Mouse (Mus musculus): Measurements from ENCODE around the gene Rbfox3.

Rbfox3 gene

GRCm38 (mm10) chr11:118911307-118912070 is at the start of gene Rbfox3:
Gene Rbfox3, minus strand, starts transcription at chr11:118911597.
- DNase-seq = peak; percentile 39 to 43

GRCm38 (mm10) chr11:118960649-118961048 is 49.3 kb upstream of the Rbfox3 start:
- DNase-seq = no peak

GRCm38 (mm10) chr11:118957070-118957471 is 45.7 kb upstream of the Rbfox3 start:
- DNase-seq = peak; percentile 18 to 40

- DNase-seq = no peak
These were observed 43.6 kb upstream of the Rbfox3 start for GRCm38 (mm10) chr11:118955016-118955415.

- DNase-seq = no peak
These were observed 34.5 kb upstream of the Rbfox3 start for GRCm38 (mm10) chr11:118945868-118946267.

- no peak for DNase-seq
These were observed 29.9 kb upstream of the Rbfox3 start for GRCm38 (mm10) chr11:118941268-118941667.

- DNase-seq = no peak
These were observed 29.1 kb upstream of the Rbfox3 start for GRCm38 (mm10) chr11:118940539-118940938.

GRCm38 (mm10) chr11:118939731-118940130 is 28.3 kb upstream of the Rbfox3 start:
- DNase-seq = no peak

- no peak for DNase-seq
These were observed 23.5 kb upstream of the Rbfox3 start for GRCm38 (mm10) chr11:118934925-118935324.

GRCm38 (mm10) chr11:118927081-118927480 is 15.7 kb upstream of the Rbfox3 start:
- peak; percentile 72 to 74 for DNase-seq

- no peak for DNase-seq
These were observed 10.5 kb upstream of the Rbfox3 start for GRCm38 (mm10) chr11:118921852-118922251.

GRCm38 (mm10) chr11:118916423-118917030 is 5.1 kb upstream of the Rbfox3 start:
- no peak for DNase-seq

GRCm38 (mm10) chr11:118915888-118916287 is 4.5 kb upstream of the Rbfox3 start:
- no peak for DNase-seq

GRCm38 (mm10) chr11:118912686-118913085 is 1.3 kb upstream of the Rbfox3 start:
- no peak for DNase-seq

- no peak for DNase-seq
These were observed 641 bp downstream of the Rbfox3 start for GRCm38 (mm10) chr11:118910756-118911155.

- DNase-seq = no peak
These were observed 1.6 kb downstream of the Rbfox3 start for GRCm38 (mm10) chr11:118909814-118910201.

GRCm38 (mm10) chr11:118908981-118909813 is 2.2 kb downstream of the Rbfox3 start:
- peak in 1 of 2 experiments; percentile 18 for DNase-seq

- DNase-seq = no peak
These were observed 2.9 kb downstream of the Rbfox3 start for GRCm38 (mm10) chr11:118908431-118908980.

GRCm38 (mm10) chr11:118907471-118908401 is 3.7 kb downstream of the Rbfox3 start:
- DNase-seq = no peak

- DNase-seq = peak in 1 of 2 experiments; percentile 35
These were observed 4.5 kb downstream of the Rbfox3 start for GRCm38 (mm10) chr11:118906824-118907470.

- peak; percentile 74 to 78 for DNase-seq
These were observed 5.1 kb downstream of the Rbfox3 start for GRCm38 (mm10) chr11:118906131-118906823.

All from kidney, postnatal 4 days (tissue).